Mouse (Mus musculus) intestine, embryonic 14.5 days (tissue): ENCODE measurements around the gene Uqcrc1. TPM values are rescaled to one million over a fixed set of nuclear protein-coding genes. Genes with fewer than 3 reads are reported as not detected.

Experiments used
- microRNA counts: library from miRNA; unstranded; fragments of <30 nt; microRNA quantifications from one replicate; lab custom pipeline; 2016
- microRNA-seq: library from miRNA; unstranded; fragments of <30 nt; microRNA quantifications from one replicate; pipeline ENCODE4, GENCODE M21; 2016
- polyA plus RNA-seq: library from polyadenylated mRNA; unstranded; fragments of >200 nt; fragmentation: Nextera tagmentation; extraction: Ambion mirVana; gene quantifications from 2 replicates; pipeline ENCODE4 v1.2.1, GENCODE M21; 2014

Uqcrc1 gene
- polyA plus RNA-seq, 1 experiment from 2014 or later = 561 TPM

MicroRNAs encoded within 50 kb of the gene (microRNA counts, 519-probe panel; counts per million panel counts)
- not detected for microRNA mmu-miR-711 (lab: Ali Mortazavi, UCI)

Small RNA genes within 50 kb of the gene (microRNA-seq; reads per million reads assigned to microRNA genes)
- not detected for gene Mir711

Other genes with a start within 250 kb of the Uqcrc1 start
- 52.3 and 54.4 TPM in 2 replicates for gene Prkar2a, start 247.3 kb upstream of the Uqcrc1 start, polyA plus RNA-seq
- 107 and 110 TPM in 2 replicates for gene Ip6k2, start 152.8 kb upstream of the Uqcrc1 start, polyA plus RNA-seq
- gene Nckipsd, start 128.3 kb upstream of the Uqcrc1 start, polyA plus RNA-seq = 14.3 and 15.3 TPM in 2 replicates
- 1.3 and 2.1 TPM in 2 replicates for gene Celsr3, start 110.3 kb upstream of the Uqcrc1 start, polyA plus RNA-seq
- 13.5 and 14.8 TPM in 2 replicates for gene Slc26a6, start 83.3 kb upstream of the Uqcrc1 start, polyA plus RNA-seq
- gene Tmem89, start 22.0 kb upstream of the Uqcrc1 start, polyA plus RNA-seq = not detected in 2 replicates
- gene Col7a1, start 17.0 kb downstream of the Uqcrc1 start, polyA plus RNA-seq = 1.7 and 1.8 TPM in 2 replicates
- 0.37 TPM in 1 of 2 replicates, not detected in the other for gene Ucn2, start 49.4 kb downstream of the Uqcrc1 start, polyA plus RNA-seq
- 10.2 and 11.3 TPM in 2 replicates for gene Pfkfb4, start 55.1 kb downstream of the Uqcrc1 start, polyA plus RNA-seq
- gene Shisa5, start 101.9 kb downstream of the Uqcrc1 start, polyA plus RNA-seq = 80.8 and 85.8 TPM in 2 replicates
- 12.8 and 13.8 TPM in 2 replicates for gene Trex1, start 123.1 kb downstream of the Uqcrc1 start, polyA plus RNA-seq
- 27.7 and 28.2 TPM in 2 replicates for gene Atrip, start 137.5 kb downstream of the Uqcrc1 start, polyA plus RNA-seq
- gene Ccdc51, start 145.9 kb downstream of the Uqcrc1 start, polyA plus RNA-seq = 12.9 and 14.5 TPM in 2 replicates
- 682 and 702 TPM in 2 replicates for gene Tma7, start 146.0 kb downstream of the Uqcrc1 start, polyA plus RNA-seq
- gene Plxnb1, start 158.8 kb downstream of the Uqcrc1 start, polyA plus RNA-seq = 10.8 and 11.7 TPM in 2 replicates
- gene Fbxw21, start 225.4 kb downstream of the Uqcrc1 start, polyA plus RNA-seq = not detected in 2 replicates